Mouse (Mus musculus) 416B (cell line): ENCODE results near the gene Bach1.
"Not testable (repeated sequence)": the region's sequence is repeated elsewhere in the genome, so short reads cannot be mapped to it uniquely, and the experiment has no call there.

Experiments
- DNase-seq: peaks from one replicate; pipeline ENCODE4 v3.0.0; 2011; ENCODE audit warnings: low read depth

Gene Bach1

DNA sequence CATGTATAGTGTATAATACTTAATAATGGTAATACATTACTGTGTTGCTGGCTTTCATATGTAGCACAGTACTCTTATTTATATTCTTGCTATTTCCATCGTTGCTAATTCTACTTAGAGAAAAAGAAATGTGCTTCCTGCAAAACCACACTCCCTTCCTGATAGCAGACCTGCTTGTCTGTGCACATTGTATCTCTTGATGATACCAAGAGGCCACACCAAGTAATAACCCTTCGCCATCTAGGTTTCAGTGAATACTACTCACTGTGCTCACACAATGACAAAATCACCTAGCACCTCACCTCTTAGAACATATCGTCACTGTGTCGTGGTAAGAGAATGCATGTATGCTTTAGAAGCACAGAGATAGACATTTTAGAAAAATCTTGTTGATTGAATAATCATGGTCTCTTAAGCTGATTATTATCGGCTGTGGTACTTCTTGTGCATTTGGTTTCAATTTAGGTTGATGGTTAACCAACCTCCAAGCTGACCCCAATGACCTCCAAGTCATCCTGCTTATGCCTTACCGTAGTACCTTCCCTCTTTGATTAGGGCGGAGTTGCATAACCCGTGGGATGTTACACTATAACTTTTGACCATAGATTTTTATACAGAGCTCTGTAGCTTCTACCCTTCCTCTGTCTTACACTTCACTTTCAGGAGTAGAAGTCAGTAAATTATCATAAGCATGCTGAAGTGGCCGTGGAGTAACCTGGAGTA is 17.7 kb upstream of the Bach1 start:
- DNase-seq = peak; percentile 32

GRCm38 (mm10) chr16:87681848-87682247 is 16.9 kb upstream of the Bach1 start:
- DNase-seq = peak; percentile 43

DNA sequence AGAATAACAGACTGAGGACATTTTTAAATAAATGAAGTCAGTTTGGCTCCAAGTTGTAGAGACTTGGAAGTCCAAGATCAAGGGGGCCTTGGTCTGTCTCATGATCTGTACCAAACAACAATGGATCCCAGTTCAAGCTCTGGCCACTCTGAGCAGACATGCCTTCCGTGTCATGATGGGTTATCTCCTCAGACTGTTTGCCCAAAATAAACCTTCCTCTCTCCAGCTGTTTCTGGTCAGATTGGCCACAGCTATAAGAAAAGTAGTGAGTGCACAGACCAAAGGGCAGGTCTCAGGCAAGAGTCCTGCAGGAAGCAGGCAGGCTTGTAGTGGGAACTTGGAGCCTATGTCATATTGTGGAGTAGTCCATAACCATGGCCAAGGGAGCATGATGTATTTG is 12.3 kb upstream of the Bach1 start:
- peak; percentile 59 for DNase-seq

DNA sequence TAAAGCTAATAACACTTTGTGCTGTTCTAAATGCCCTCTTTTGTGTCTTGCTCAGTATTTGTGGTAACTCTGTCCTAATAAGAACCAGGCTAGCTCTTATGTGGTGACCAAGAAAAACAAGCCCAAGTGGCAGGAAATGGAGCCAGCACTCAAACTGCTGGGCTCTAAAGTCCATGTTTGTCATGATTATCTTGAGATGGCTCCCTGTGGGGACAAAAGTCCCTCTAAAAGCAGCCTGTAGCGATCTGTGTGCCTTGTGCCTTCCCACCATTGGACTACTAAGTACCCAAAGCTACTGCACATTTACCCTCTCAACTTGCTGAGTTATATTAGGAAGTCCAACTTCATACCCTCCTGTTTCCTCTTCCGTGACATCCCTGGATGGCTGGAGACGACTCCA is 11.4 kb upstream of the Bach1 start:
- peak; percentile 28 for DNase-seq

DNA sequence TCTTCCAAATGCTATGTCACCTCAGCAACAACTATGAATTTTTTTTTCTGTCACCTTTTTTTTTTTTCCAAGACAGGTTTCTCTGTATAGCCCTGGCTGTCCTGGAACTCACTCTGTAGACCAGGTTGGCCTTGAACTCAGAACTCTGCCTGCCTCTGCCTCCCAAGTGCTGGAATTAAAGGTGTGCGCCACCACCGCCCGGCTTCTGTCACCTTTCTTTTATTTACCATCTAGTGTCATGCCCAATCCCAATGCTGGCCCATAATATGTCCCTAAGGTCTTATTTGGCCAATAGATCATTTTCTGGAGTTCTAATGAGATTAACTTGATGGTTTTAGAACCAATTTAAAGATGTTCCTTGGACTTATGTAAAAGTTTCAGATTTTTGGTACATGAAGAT is 10.4 kb upstream of the Bach1 start:
- not testable (repeated sequence) for DNase-seq

- peak; percentile 85 for DNase-seq
Observed at GRCm38 (mm10) chr16:87688823-87689222, 9.9 kb upstream of the Bach1 start.

- DNase-seq = peak; percentile 46
Observed at GRCm38 (mm10) chr16:87689225-87689624, 9.5 kb upstream of the Bach1 start.

- no peak for DNase-seq
Observed at GRCm38 (mm10) chr16:87690506-87690905, 8.2 kb upstream of the Bach1 start.

GRCm38 (mm10) chr16:87691102-87691501 is 7.6 kb upstream of the Bach1 start:
- DNase-seq = no peak

GRCm38 (mm10) chr16:87692591-87692990 is 6.2 kb upstream of the Bach1 start:
- DNase-seq = no peak

DNA sequence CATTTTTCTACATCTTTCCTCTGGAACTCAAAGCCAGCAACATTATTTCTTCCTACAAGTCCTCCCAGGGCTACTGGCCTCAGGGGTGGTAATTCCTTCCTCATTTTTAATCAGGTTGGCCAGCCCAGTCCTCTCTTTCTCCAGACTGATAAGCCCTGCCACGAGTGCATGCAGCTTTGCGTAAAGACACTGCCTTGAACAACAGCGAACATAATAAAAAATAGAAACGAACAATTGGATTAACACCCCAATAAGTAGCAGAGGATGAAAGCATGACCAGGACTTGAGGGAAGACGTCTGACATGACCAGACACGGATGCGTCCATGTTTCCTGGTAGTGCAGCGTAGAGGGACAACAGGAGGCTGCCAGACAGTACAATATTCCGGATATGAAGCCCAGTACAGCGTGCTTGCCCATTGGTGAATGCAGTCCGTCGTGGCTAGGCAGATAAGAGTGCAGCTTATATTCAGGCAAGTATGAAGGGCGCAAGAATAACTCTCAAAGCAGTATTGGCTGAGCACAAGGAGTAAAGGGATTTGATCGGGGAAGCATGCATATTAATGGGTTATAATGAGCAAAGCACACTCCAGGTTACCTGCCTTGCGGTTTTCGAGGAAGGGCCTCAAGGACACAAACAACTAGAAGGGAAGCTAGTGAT is 909 bp upstream of the Bach1 start:
- DNase-seq = peak; percentile 52

- peak; percentile 73 for DNase-seq
Observed at GRCm38 (mm10) chr16:87699306-87699692, 554 bp downstream of the Bach1 start.

DNA sequence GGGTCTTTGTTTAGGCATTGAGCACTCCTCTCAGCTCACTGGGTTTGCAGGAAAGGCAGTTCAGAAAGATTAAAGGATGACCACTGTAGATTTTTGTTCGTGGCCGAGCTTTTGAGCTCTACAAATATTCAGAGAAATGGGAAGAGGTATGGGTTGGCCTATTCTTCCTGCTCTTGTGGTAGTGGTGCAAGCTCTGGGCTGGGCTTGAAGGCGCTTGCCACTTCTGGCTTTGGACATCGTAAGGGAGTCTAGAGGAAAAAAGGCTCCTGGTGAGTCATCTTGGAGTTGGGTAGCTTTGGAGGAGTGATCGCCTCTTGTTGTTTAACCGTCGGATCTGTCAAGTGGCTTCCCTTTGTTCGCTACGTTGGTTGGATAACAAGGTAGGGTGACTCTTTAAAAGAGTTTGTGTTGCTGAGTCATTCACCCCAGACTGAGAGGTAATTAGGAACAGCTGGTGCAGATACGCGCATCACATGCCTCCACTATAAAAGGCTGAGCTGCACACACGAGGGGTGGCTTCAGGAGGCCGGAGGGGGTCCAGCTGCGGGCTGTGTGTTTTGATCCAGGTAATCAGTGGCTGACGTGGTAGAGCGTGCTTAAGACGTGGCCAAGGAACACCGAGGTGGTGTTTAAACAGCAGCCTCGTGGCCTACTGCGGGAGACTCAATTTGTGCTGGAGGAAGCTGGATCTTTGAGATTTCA is 1.1 kb downstream of the Bach1 start:
- peak; percentile 95 for DNase-seq

DNA sequence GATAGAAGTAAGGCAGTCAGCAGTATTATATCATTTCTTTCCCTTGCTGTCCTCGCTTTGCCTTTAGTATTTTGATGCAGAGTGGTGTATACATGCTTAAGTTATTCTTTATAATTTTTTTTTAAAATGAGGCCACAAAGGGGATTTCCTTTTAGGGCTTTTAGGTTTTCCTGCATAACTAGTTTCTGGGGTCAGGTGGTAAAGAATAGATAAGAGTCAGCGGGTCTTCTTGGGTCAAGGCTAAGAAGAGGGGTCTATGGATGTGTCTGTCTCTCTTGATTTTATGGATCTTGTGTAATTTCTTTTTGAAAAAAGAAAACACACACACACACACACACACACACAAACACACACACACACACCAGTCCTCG is 1.6 kb downstream of the Bach1 start:
- no peak for DNase-seq

DNA sequence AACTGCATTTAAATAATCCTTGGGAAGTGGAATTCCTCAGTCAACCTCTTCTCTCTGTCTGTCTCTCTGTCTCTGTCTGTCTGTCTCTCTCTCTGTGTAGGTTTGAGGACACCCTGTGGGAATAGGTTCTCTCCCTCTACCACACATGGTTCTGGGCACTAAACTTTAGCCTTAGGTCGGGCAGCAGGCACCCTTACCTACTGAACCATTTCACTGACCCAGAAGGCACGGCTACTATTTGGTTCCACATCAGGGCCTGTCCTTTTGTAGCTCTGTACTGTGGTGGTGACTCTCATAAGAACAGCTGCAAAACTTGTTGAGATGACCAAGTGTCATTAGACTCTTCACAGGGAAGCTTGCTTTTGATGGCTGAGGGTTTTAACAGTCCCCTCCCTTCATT is 3.1 kb downstream of the Bach1 start:
- no peak for DNase-seq

DNA sequence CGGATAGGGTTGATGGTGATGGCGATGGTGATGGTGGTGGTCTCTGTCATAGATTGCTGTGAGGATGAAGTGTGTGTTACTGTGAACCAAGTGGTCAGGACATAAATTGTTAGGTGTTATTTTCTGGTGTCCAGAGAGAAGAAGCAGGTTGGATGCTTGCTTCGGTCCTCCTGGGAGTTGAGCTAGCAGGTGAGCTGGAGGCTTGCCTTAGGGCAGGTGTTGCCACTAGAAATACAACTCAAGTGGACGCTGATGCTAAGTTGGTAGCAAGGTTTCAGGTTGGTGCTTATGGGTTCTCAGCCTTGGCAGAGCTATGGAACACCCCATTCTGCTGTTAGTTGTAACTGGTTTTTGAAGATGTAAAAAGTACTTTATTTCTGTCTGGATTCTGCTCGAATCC is 4.1 kb downstream of the Bach1 start:
- DNase-seq = no peak

DNA sequence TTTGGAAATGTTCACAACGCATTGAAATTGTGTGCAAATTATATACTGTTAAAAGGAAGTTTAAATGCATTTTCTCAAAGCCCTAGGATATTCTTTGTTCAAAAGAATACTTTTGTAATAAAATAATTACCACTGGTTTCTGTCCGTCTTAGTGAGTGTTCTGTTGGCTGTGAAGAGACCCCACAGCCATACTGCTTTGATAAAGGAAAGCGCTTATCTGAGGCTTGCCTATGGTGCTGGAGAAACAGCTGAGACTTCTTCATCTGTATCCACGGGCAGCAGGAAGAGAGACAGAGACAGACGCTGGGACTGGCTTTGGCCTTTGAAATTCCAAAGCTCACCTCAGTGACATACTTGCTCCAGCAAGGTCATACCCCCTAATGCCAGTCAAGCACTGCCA is 5.5 kb downstream of the Bach1 start:
- no peak for DNase-seq

- no peak for DNase-seq
Observed at GRCm38 (mm10) chr16:87705892-87706589, 7.3 kb downstream of the Bach1 start.

- DNase-seq = peak; percentile 69
Observed at GRCm38 (mm10) chr16:87707335-87707734, 8.6 kb downstream of the Bach1 start.

GRCm38 (mm10) chr16:87708570-87708969 is 9.8 kb downstream of the Bach1 start:
- DNase-seq = no peak

DNA sequence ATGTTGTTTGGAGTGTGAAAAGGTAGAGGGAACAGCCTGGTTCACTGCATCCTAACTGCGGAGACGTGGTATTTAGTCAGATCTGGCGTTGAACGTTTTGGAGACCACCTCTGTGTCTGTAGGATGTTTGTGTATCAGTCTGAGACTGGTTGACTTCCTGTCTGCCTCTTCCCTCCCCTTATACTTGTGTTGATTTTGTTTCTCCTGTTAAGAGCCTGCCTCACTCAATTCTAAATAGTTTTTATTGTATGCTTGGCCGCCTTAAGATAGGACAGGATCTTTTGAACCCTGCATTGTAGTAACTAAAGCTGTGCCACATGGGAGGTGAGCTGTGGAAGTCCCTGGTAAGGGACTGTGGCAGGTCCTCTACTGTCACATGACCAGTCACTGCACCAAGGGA is 10.4 kb downstream of the Bach1 start:
- no peak for DNase-seq

GRCm38 (mm10) chr16:87709971-87710370 is 11.2 kb downstream of the Bach1 start:
- DNase-seq = no peak

GRCm38 (mm10) chr16:87711961-87712360 is 13.2 kb downstream of the Bach1 start:
- peak; percentile 81 for DNase-seq
